Mouse (Mus musculus): Measurements from ENCODE around the gene Wipi1.
A peak's percentile ranks its signal among the peaks of the same experiment; 100 is the strongest.
"Not testable (repeated sequence)": the region's sequence is repeated elsewhere in the genome, so short reads cannot be mapped to it uniquely, and the experiment has no call there.

The Wipi1 gene

GRCm38 (mm10) chr11:109611303-109612149, at the start of gene Wipi1:
Gene Wipi1, minus strand, starts transcription at chr11:109611967.
- Histone ChIP-seq H3K36me3 (ENCODE audit: insufficient read depth, low read length) (no peaks in the 10 kb centered on the region), H3K27me3 (ENCODE audit: insufficient read depth, low read length) (peaks cover 12% of the 10 kb centered on the region), H3K9me3 (ENCODE audit: low read length) (no peaks in the 10 kb centered on the region), H3K4me1 (replicated peaks; ENCODE audit: low read depth, low read length) (peaks cover 26% of the 10 kb centered on the region), H3K4me3 (replicated peaks; ENCODE audit: low read length) (peak within 1 kb of the TSS; percentile 95)
- TF ChIP-seq NANOG (IDR thresholded peaks at IDR 0.05; ENCODE audit: borderline replicate concordance, low read length), result no peak

- H3K9me3 ChIP-seq (ENCODE audit: low read length); H3K27me3 ChIP-seq (ENCODE audit: insufficient read depth, low read length); H3K4me3 ChIP-seq (replicated peaks; ENCODE audit: low read length): not testable (repeated sequence)
- peaks cover 84% of the 10 kb centered on the region for H3K36me3 ChIP-seq (ENCODE audit: insufficient read depth, low read length)
- TF ChIP-seq NANOG (IDR thresholded peaks at IDR 0.05; ENCODE audit: borderline replicate concordance, low read length), result peak; percentile 5; the same call in 1 of the 2 replicates
- peaks cover 12% of the 10 kb centered on the region for H3K4me1 ChIP-seq (replicated peaks; ENCODE audit: low read depth, low read length)
These were observed 48.8 kb upstream of the Wipi1 start for GRCm38 (mm10) chr11:109660526-109660925.

- no peak for TF ChIP-seq POU5F1 (IDR thresholded peaks at IDR 0.05; ENCODE audit: borderline replicate concordance, low read length)
- no peak for TF ChIP-seq CTCF (conservative IDR thresholded peaks at IDR 0.05; ENCODE audit: low read length)
- TF ChIP-seq NANOG (IDR thresholded peaks at IDR 0.05; ENCODE audit: borderline replicate concordance, low read length), result no peak
- Histone ChIP-seq H3K4me1 (replicated peaks; ENCODE audit: low read depth, low read length) (peaks cover 34% of the 10 kb centered on the region), H3K9me3 (ENCODE audit: low read length) (no peaks in the 10 kb centered on the region), H3K4me3 (replicated peaks; ENCODE audit: low read length) (no peak overlapping the region), H3K36me3 (ENCODE audit: insufficient read depth, low read length) (peaks cover 63% of the 10 kb centered on the region), H3K27me3 (ENCODE audit: insufficient read depth, low read length) (no peaks in the 10 kb centered on the region)
These were observed 44.5 kb upstream of the Wipi1 start for GRCm38 (mm10) chr11:109656232-109656631.

- Histone ChIP-seq H3K9me3 (ENCODE audit: low read length) (no peaks in the 10 kb centered on the region), H3K4me3 (replicated peaks; ENCODE audit: low read length) (no peak overlapping the region), H3K4me1 (replicated peaks; ENCODE audit: low read depth, low read length) (peaks cover 32% of the 10 kb centered on the region), H3K36me3 (ENCODE audit: insufficient read depth, low read length) (peaks cover 46% of the 10 kb centered on the region), H3K27me3 (ENCODE audit: insufficient read depth, low read length) (peaks cover 3% of the 10 kb centered on the region; the same call in 1 of the 2 replicates)
- TF ChIP-seq POU5F1 (IDR thresholded peaks at IDR 0.05; ENCODE audit: borderline replicate concordance, low read length) (no peak), NANOG (IDR thresholded peaks at IDR 0.05; ENCODE audit: borderline replicate concordance, low read length) (no peak), CTCF (conservative IDR thresholded peaks at IDR 0.05; ENCODE audit: low read length) (no peak)
These were observed 42.8 kb upstream of the Wipi1 start for GRCm38 (mm10) chr11:109654581-109654980.

- TF ChIP-seq CTCF (conservative IDR thresholded peaks at IDR 0.05; ENCODE audit: low read length), result no peak
- no peak for TF ChIP-seq NANOG (IDR thresholded peaks at IDR 0.05; ENCODE audit: borderline replicate concordance, low read length)
- TF ChIP-seq POU5F1 (IDR thresholded peaks at IDR 0.05; ENCODE audit: borderline replicate concordance, low read length), result no peak
- Histone ChIP-seq H3K4me3 (replicated peaks; ENCODE audit: low read length) (no peak overlapping the region), H3K36me3 (ENCODE audit: insufficient read depth, low read length) (peaks cover 39% of the 10 kb centered on the region), H3K4me1 (replicated peaks; ENCODE audit: low read depth, low read length) (peaks cover 38% of the 10 kb centered on the region), H3K9me3 (ENCODE audit: low read length) (no peaks in the 10 kb centered on the region), H3K27me3 (ENCODE audit: insufficient read depth, low read length) (peaks cover 12% of the 10 kb centered on the region)
These were observed 41.4 kb upstream of the Wipi1 start for GRCm38 (mm10) chr11:109653201-109653600.

GRCm38 (mm10) chr11:109652505-109652904, 40.7 kb upstream of the Wipi1 start:
- Histone ChIP-seq H3K27me3 (ENCODE audit: insufficient read depth, low read length) (peaks cover 12% of the 10 kb centered on the region), H3K9me3 (ENCODE audit: low read length) (no peaks in the 10 kb centered on the region), H3K36me3 (ENCODE audit: insufficient read depth, low read length) (peaks cover 39% of the 10 kb centered on the region), H3K4me1 (replicated peaks; ENCODE audit: low read depth, low read length) (peaks cover 38% of the 10 kb centered on the region), H3K4me3 (replicated peaks; ENCODE audit: low read length) (peak overlapping the region; percentile 94; the same call in 1 of the 2 replicates)
- TF ChIP-seq CTCF (conservative IDR thresholded peaks at IDR 0.05; ENCODE audit: low read length) (no peak), POU5F1 (IDR thresholded peaks at IDR 0.05; ENCODE audit: borderline replicate concordance, low read length) (no peak), NANOG (IDR thresholded peaks at IDR 0.05; ENCODE audit: borderline replicate concordance, low read length) (no peak)

GRCm38 (mm10) chr11:109651566-109652024, 39.8 kb upstream of the Wipi1 start:
- Histone ChIP-seq H3K27me3 (ENCODE audit: insufficient read depth, low read length) (peaks cover 12% of the 10 kb centered on the region), H3K36me3 (ENCODE audit: insufficient read depth, low read length) (peaks cover 32% of the 10 kb centered on the region), H3K4me1 (replicated peaks; ENCODE audit: low read depth, low read length) (peaks cover 38% of the 10 kb centered on the region), H3K9me3 (ENCODE audit: low read length) (no peaks in the 10 kb centered on the region), H3K4me3 (replicated peaks; ENCODE audit: low read length) (peak overlapping the region; percentile 94)
- no peak for TF ChIP-seq POU5F1 (IDR thresholded peaks at IDR 0.05; ENCODE audit: borderline replicate concordance, low read length)
- no peak for TF ChIP-seq NANOG (IDR thresholded peaks at IDR 0.05; ENCODE audit: borderline replicate concordance, low read length)
- TF ChIP-seq CTCF (conservative IDR thresholded peaks at IDR 0.05; ENCODE audit: low read length), result no peak

- peaks cover 26% of the 10 kb centered on the region for H3K36me3 ChIP-seq (ENCODE audit: insufficient read depth, low read length)
- no peaks in the 10 kb centered on the region for H3K9me3 ChIP-seq (ENCODE audit: low read length)
- peaks cover 38% of the 10 kb centered on the region for H3K4me1 ChIP-seq (replicated peaks; ENCODE audit: low read depth, low read length)
- peak overlapping the region; percentile 94 for H3K4me3 ChIP-seq (replicated peaks; ENCODE audit: low read length)
- peaks cover 13% of the 10 kb centered on the region for H3K27me3 ChIP-seq (ENCODE audit: insufficient read depth, low read length)
- TF ChIP-seq CTCF (conservative IDR thresholded peaks at IDR 0.05; ENCODE audit: low read length), result no peak
- TF ChIP-seq POU5F1 (IDR thresholded peaks at IDR 0.05; ENCODE audit: borderline replicate concordance, low read length), result no peak
- no peak for TF ChIP-seq NANOG (IDR thresholded peaks at IDR 0.05; ENCODE audit: borderline replicate concordance, low read length)
These were observed 39.2 kb upstream of the Wipi1 start for GRCm38 (mm10) chr11:109650788-109651565.
